Mouse (Mus musculus) lung, postnatal 0 days (tissue): ENCODE results near the gene Pdzd7.

Source experiments
- CTCF ChIP-seq: IDR thresholded peaks from 2 replicates; pipeline ENCODE4 v1.5.1; 2016; ENCODE audit warnings: antibody characterized with exemption, mild to moderate bottlenecking
- EP300 ChIP-seq: IDR thresholded peaks from 2 replicates; pipeline ENCODE4 v1.6.1; 2016; ENCODE audit warnings: antibody characterized with exemption, mild to moderate bottlenecking, control low read depth

- TF ChIP-seq CTCF (peak; percentile 51), EP300 (no peak)
Observed at GRCm38 (mm10) chr19:44988831-44989566, 56.5 kb downstream of the Pdzd7 start, which contains the start of gene Sema4g.
